Mouse (Mus musculus): ENCODE measurements around the gene Ipo11. TPM values are rescaled to one million over a fixed set of nuclear protein-coding genes. Genes with fewer than 3 reads are reported as not detected.
"Not testable (repeated sequence)": the region's sequence is repeated elsewhere in the genome, so short reads cannot be mapped to it uniquely, and the experiment has no call there.

The Ipo11 gene
- polyA plus RNA-seq, 1 experiment from 2014 or later: 76.3 TPM

- ATAC-seq (replicated peaks; ENCODE audit: insufficient number of reproducible peaks, low FRiP score, low TSS enrichment): no peak
Observed at GRCm38 (mm10) chr13:106945518-106945917, 8.8 kb upstream of the Ipo11 start.

GRCm38 (mm10) chr13:106942721-106943120 is 6.0 kb upstream of the Ipo11 start:
- H3K4me1 ChIP-seq (ENCODE audit: control insufficient read depth, insufficient read depth, low read length): peaks cover under 1% of the 10 kb centered on the region; the same call in 1 of the 2 replicates
- no peak overlapping the region for H3K9ac ChIP-seq (ENCODE audit: low read depth, low read length)
- 82% methylated on average over 1 of the region's 1 CpGs for WGBS (ENCODE audit: insufficient replicate concordance)
- H3K4me2 ChIP-seq: no peak overlapping the region
- no peaks in the 10 kb centered on the region for H3K36me3 ChIP-seq (ENCODE audit: control insufficient read depth, insufficient read depth, low read length)
- no peak overlapping the region for H3K4me3 ChIP-seq (ENCODE audit: low read depth, low read length)
- ATAC-seq (replicated peaks; ENCODE audit: insufficient number of reproducible peaks, low FRiP score, low TSS enrichment): no peak
- no peaks in the 10 kb centered on the region for H3K9me3 ChIP-seq (replicated peaks; ENCODE audit: control insufficient read depth, low read length)
- no peak overlapping the region for H3K27ac ChIP-seq (ENCODE audit: low read depth, low read length)
- H3K27me3 ChIP-seq (ENCODE audit: control insufficient read depth, insufficient read depth, low read length): no peaks in the 10 kb centered on the region

More at GRCm38 (mm10) chr13:106945518-106945917, 8.8 kb upstream of the Ipo11 start:
- 79% methylated on average over 9 of the region's 9 CpGs for whole genome bisulfite sequencing (ENCODE audit: insufficient replicate concordance)
- H3K27me3 ChIP-seq (ENCODE audit: control insufficient read depth, insufficient read depth, low read length): no peaks in the 10 kb centered on the region
- peaks cover 3% of the 10 kb centered on the region; the same call in 1 of the 2 replicates for H3K36me3 ChIP-seq (ENCODE audit: control insufficient read depth, insufficient read depth, low read length)
- no peak overlapping the region for H3K4me3 ChIP-seq (ENCODE audit: low read depth, low read length)
- H3K4me1 ChIP-seq (ENCODE audit: control insufficient read depth, insufficient read depth, low read length): peaks cover 8% of the 10 kb centered on the region
- H3K27ac ChIP-seq (ENCODE audit: low read depth, low read length): no peak overlapping the region
- no peaks in the 10 kb centered on the region for H3K9me3 ChIP-seq (replicated peaks; ENCODE audit: control insufficient read depth, low read length)
- H3K9ac ChIP-seq (ENCODE audit: low read depth, low read length): no peak overlapping the region
- H3K4me2 ChIP-seq: no peak overlapping the region

GRCm38 (mm10) chr13:106941211-106941976 is 4.6 kb upstream of the Ipo11 start:
- whole genome bisulfite sequencing (ENCODE audit: insufficient replicate concordance): 18% methylated on average over 7 of the region's 7 CpGs

GRCm38 (mm10) chr13:106937138-106937472 is 347 bp upstream of the Ipo11 start:
- Histone ChIP-seq H3K4me3 (ENCODE audit: low read depth, low read length) (peak overlapping the region; percentile 100), H3K27me3 (ENCODE audit: control insufficient read depth, insufficient read depth, low read length) (no peaks in the 10 kb centered on the region), H3K4me2 (peak overlapping the region; percentile 75), H3K9ac (ENCODE audit: low read depth, low read length) (no peak overlapping the region), H3K27ac (ENCODE audit: low read depth, low read length) (no peak overlapping the region), H3K9me3 (replicated peaks; ENCODE audit: control insufficient read depth, low read length) (no peaks in the 10 kb centered on the region), H3K36me3 (ENCODE audit: control insufficient read depth, insufficient read depth, low read length) (no peaks in the 10 kb centered on the region), H3K4me1 (ENCODE audit: control insufficient read depth, insufficient read depth, low read length) (no peaks in the 10 kb centered on the region; the same call in 1 of the 2 replicates)
- WGBS (ENCODE audit: insufficient replicate concordance): 21% methylated on average over 7 of the region's 7 CpGs
- ATAC-seq (replicated peaks; ENCODE audit: insufficient number of reproducible peaks, low FRiP score, low TSS enrichment): no peak

More at GRCm38 (mm10) chr13:106941211-106941976, 4.6 kb upstream of the Ipo11 start:
- no peaks in the 10 kb centered on the region for H3K9me3 ChIP-seq (replicated peaks; ENCODE audit: control insufficient read depth, low read length)
- no peak overlapping the region for H3K4me3 ChIP-seq (ENCODE audit: low read depth, low read length)
- H3K4me2 ChIP-seq: peak overlapping the region; percentile 16; the same call in 1 of the 2 replicates
- H3K4me1 ChIP-seq (ENCODE audit: control insufficient read depth, insufficient read depth, low read length): no peaks in the 10 kb centered on the region; the same call in 1 of the 2 replicates
- no peaks in the 10 kb centered on the region for H3K27me3 ChIP-seq (ENCODE audit: control insufficient read depth, insufficient read depth, low read length)
- H3K27ac ChIP-seq (ENCODE audit: low read depth, low read length): no peak overlapping the region
- ATAC-seq (replicated peaks; ENCODE audit: insufficient number of reproducible peaks, low FRiP score, low TSS enrichment): no peak
- H3K36me3 ChIP-seq (ENCODE audit: control insufficient read depth, insufficient read depth, low read length): no peaks in the 10 kb centered on the region
- no peak overlapping the region for H3K9ac ChIP-seq (ENCODE audit: low read depth, low read length)

GRCm38 (mm10) chr13:106935871-106936255 is 895 bp downstream of the Ipo11 start:
- Histone ChIP-seq H3K4me1 (ENCODE audit: control insufficient read depth, insufficient read depth, low read length) (no peaks in the 10 kb centered on the region; the same call in 1 of the 2 replicates), H3K27me3 (ENCODE audit: control insufficient read depth, insufficient read depth, low read length) (no peaks in the 10 kb centered on the region), H3K4me3 (ENCODE audit: low read depth, low read length) (peak overlapping the region; percentile 100), H3K9ac (ENCODE audit: low read depth, low read length) (peak overlapping the region; percentile 97), H3K9me3 (replicated peaks; ENCODE audit: control insufficient read depth, low read length) (no peaks in the 10 kb centered on the region), H3K27ac (ENCODE audit: low read depth, low read length) (peak overlapping the region; percentile 91; the same call in 1 of the 2 replicates), H3K4me2 (peak overlapping the region; percentile 75), H3K36me3 (ENCODE audit: control insufficient read depth, insufficient read depth, low read length) (no peaks in the 10 kb centered on the region)
- ATAC-seq (replicated peaks; ENCODE audit: insufficient number of reproducible peaks, low FRiP score, low TSS enrichment): no peak
- WGBS (ENCODE audit: insufficient replicate concordance): 8% methylated on average over 9 of the region's 9 CpGs

- no peak overlapping the region for H3K9ac ChIP-seq (ENCODE audit: low read depth, low read length)
- H3K4me1 ChIP-seq (ENCODE audit: control insufficient read depth, insufficient read depth, low read length): no peaks in the 10 kb centered on the region
- 91% methylated on average over 2 of the region's 2 CpGs for WGBS (ENCODE audit: insufficient replicate concordance)
- ATAC-seq (replicated peaks; ENCODE audit: insufficient number of reproducible peaks, low FRiP score, low TSS enrichment): no peak
- H3K27ac ChIP-seq (ENCODE audit: low read depth, low read length): no peak overlapping the region
- no peak overlapping the region for H3K4me2 ChIP-seq
- H3K27me3 ChIP-seq (ENCODE audit: control insufficient read depth, insufficient read depth, low read length): no peaks in the 10 kb centered on the region
- peaks cover 2% of the 10 kb centered on the region; the same call in 1 of the 2 replicates for H3K9me3 ChIP-seq (replicated peaks; ENCODE audit: control insufficient read depth, low read length)
- no peak overlapping the region for H3K4me3 ChIP-seq (ENCODE audit: low read depth, low read length)
- H3K36me3 ChIP-seq (ENCODE audit: control insufficient read depth, insufficient read depth, low read length): peaks cover 9% of the 10 kb centered on the region
Observed at GRCm38 (mm10) chr13:106929201-106929600, 7.6 kb downstream of the Ipo11 start.

GRCm38 (mm10) chr13:106928296-106928695 is 8.5 kb downstream of the Ipo11 start:
- peaks cover 2% of the 10 kb centered on the region; the same call in 1 of the 2 replicates for H3K9me3 ChIP-seq (replicated peaks; ENCODE audit: control insufficient read depth, low read length)
- H3K4me2 ChIP-seq: no peak overlapping the region
- no peaks in the 10 kb centered on the region for H3K27me3 ChIP-seq (ENCODE audit: control insufficient read depth, insufficient read depth, low read length)
- no peaks in the 10 kb centered on the region for H3K4me1 ChIP-seq (ENCODE audit: control insufficient read depth, insufficient read depth, low read length)
- no peak overlapping the region for H3K27ac ChIP-seq (ENCODE audit: low read depth, low read length)
- no peak overlapping the region for H3K9ac ChIP-seq (ENCODE audit: low read depth, low read length)
- peaks cover 9% of the 10 kb centered on the region for H3K36me3 ChIP-seq (ENCODE audit: control insufficient read depth, insufficient read depth, low read length)
- H3K4me3 ChIP-seq (ENCODE audit: low read depth, low read length): no peak overlapping the region
- no peak for ATAC-seq (replicated peaks; ENCODE audit: insufficient number of reproducible peaks, low FRiP score, low TSS enrichment)
- WGBS (ENCODE audit: insufficient replicate concordance): 92% methylated on average over 4 of the region's 4 CpGs

- not testable (repeated sequence) for H3K4me3 ChIP-seq (ENCODE audit: low read depth, low read length); H3K27me3 ChIP-seq (ENCODE audit: control insufficient read depth, insufficient read depth, low read length); H3K4me1 ChIP-seq (ENCODE audit: control insufficient read depth, insufficient read depth, low read length); H3K9me3 ChIP-seq (replicated peaks; ENCODE audit: control insufficient read depth, low read length); ATAC-seq (replicated peaks; ENCODE audit: insufficient number of reproducible peaks, low FRiP score, low TSS enrichment); H3K4me2 ChIP-seq; H3K36me3 ChIP-seq (ENCODE audit: control insufficient read depth, insufficient read depth, low read length); H3K9ac ChIP-seq (ENCODE audit: low read depth, low read length); H3K27ac ChIP-seq (ENCODE audit: low read depth, low read length)
- 91% methylated on average over 3 of the region's 3 CpGs for WGBS (ENCODE audit: insufficient replicate concordance)
Observed at GRCm38 (mm10) chr13:106925921-106926320, 10.8 kb downstream of the Ipo11 start.
